Mouse (Mus musculus) retina, adult 2 months (tissue): Measurements from ENCODE around the gene Numa1.
"Not testable (repeated sequence)": the region's sequence is repeated elsewhere in the genome, so short reads cannot be mapped to it uniquely, and the experiment has no call there.

Experiments used
- DNase-seq: peaks from one replicate; pipeline ENCODE4 v3.0.0-alpha.2; 2012; ENCODE audit warnings: low read depth, low spot score

Numa1 gene

DNA sequence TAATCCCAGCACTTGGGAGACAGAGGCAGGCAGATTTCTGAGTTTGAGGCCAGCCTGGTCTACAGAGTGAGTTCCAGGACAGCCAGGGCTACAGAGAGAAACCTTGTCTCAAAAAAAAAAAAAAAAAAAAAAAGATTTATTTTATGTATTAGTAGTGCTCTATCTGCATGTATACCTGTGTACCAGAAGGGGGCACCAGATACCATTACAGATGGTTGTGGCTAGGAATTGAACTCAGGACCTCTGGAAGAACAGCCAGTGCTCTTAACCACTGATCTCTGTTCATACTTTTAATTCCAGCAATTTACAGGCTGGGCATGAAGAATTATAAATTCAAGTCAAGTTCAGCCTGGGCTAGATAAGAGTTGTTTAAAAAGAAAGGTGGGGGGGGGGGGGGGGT lies 114.6 kb downstream of the Numa1 start:
- DNase-seq, result not testable (repeated sequence)

DNA sequence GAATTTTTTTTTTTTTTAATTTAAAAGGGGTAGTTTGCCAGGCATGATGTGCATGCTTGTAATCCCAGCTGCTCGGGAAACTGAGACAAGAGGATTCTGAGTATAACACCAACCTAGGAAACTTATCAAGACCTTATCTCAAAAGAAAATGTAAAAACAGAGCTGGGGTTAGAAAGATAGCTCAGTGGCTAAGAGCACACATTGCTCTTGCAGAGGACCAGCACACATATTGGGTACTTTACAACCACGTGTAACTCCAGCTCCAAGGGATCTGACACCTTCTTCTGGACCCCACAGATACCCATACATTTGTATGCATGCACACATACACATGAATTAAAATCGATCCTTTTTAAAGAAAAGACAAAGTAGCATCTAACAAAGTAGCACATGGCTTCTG lies 127.4 kb downstream of the Numa1 start:
- DNase-seq, result no peak

DNA sequence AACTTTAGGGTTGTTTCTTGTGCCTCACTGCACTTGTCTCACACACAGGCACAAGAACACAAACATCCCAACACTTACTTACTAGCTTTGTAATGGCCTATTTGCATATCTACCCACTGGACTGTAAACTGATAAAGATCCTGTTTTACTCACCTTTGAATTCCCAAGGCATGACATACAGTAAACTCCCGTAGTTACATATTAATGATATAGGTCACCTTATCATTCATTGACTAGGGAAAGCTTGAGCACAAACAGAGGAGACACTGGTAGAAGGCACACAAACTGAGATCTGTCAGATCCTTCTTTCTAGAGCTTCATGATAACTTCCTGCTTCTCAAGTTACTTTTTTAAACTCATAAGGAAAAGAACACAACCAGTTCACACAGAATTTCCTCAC lies 128.3 kb downstream of the Numa1 start:
- no peak for DNase-seq

DNA sequence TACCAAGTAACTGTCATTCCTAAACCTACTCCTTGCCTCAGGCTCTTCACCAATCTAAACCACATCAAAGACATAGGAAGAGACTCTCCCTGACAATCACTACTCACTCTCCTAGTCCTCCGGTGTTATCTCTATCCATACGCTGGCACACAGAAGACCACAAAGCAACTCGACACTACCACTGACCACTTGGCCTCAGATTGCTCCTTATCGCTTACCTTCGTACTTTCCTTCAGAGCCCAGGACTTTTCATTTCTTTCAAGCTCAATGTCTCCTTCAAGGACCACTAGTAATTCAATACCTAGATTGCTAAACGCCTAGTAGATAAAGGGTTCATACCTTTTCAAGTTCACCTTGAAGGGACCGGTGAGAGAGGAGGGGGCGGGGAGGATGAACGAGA lies 130.0 kb downstream of the Numa1 start:
- no peak for DNase-seq
